ENCODE assay signal across 8 mouse cellular contexts in the genomic region with DNA sequence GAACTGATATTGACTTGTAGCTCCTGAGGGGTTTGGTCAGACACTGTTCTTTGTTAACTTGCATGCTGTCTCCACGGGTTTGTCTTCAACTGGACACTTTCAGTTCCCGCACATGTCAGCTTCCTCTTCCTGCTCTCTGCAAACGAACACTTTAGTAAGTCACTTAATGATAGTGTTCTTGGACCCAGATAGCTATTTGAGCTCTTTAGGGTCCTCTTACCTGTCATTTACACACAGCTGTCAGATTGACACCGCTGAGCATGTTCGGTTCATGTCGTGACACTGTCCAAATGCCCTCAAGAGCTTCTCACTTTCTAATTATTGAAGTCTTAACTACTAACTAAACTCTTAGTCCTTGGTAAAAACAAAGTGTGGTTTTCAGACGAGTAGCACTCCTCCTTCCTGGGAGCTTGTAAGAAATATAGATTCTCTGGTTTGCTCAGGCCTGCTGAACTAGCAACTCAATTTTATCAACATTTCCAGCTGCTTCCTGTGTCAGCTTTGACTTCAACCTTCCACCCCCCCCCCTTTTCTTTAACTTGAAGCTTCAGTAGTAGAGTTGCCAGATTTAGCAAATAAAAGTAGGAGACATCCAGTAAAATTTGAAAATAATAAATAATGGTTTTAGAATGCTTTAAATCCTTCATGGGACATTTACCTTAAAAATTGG. TPM values are rescaled to one million over a fixed set of nuclear protein-coding genes. Genes with fewer than 3 reads are reported as not detected.
DNase-seq lines count a peak whose midpoint lies in the region; ATAC-seq lines count a peak whose summit lies in the region.

TSS of gene Capza2 (plus strand) at position 620 of the 670 bp plus-strand sequence.

- peaks cover 16% of the 10 kb centered on the region for H3K4me1 ChIP-seq in forebrain, embryonic 15.5 days
- peaks cover 18% of the 10 kb centered on the region for H3K4me1 ChIP-seq in hindbrain, embryonic 10.5 days (replicated peaks)
- no peaks in the 10 kb centered on the region for H3K4me1 ChIP-seq in limb, embryonic 11.5 days (ENCODE audit: control insufficient read depth, insufficient read depth, low read length)

- H3K4me3 ChIP-seq in forebrain, embryonic 15.5 days, result peak within 1 kb of the TSS; percentile 97
- H3K4me3 ChIP-seq in hindbrain, embryonic 10.5 days, result peak within 1 kb of the TSS; percentile 91
- H3K4me3 ChIP-seq in limb, embryonic 11.5 days (ENCODE audit: low read depth, low read length), result peak within 1 kb of the TSS; percentile 86

- peak within 1 kb of the TSS; percentile 96 for H3K9ac ChIP-seq in forebrain, embryonic 15.5 days (replicated peaks)
- peak within 1 kb of the TSS; percentile 96 for H3K9ac ChIP-seq in limb, embryonic 11.5 days (ENCODE audit: low read length)

- DNase-seq in CD4-positive helper T cell, adult 2 months (ENCODE audit: low read depth, low spot score), result peak; percentile 45
- DNase-seq in hindbrain, embryonic 10.5 days (ENCODE audit: low spot score), result no peak
- no peak for DNase-seq in limb, embryonic 11.5 days (ENCODE audit: low spot score)
- peak; percentile 59 to 62 for DNase-seq in monocyte, adult 2 months (ENCODE audit: low read depth in 1 of 2, low spot score in 2 of 2)
- DNase-seq in ovary, postnatal 14 days (ENCODE audit: low spot score), result no peak
- no peak for DNase-seq in frontal cortex, postnatal 14 days (ENCODE audit: low spot score in 2 of 2)

- 84% methylated on average over 7 of the region's 7 CpGs for WGBS in forebrain, embryonic 15.5 days
- 85% methylated on average over 7 of the region's 7 CpGs for WGBS in hindbrain, embryonic 10.5 days
- 78% methylated on average over 7 of the region's 7 CpGs for WGBS in limb, embryonic 11.5 days

- H3K4me2 ChIP-seq in forebrain, embryonic 15.5 days (replicated peaks), result peak within 1 kb of the TSS; percentile 52
- peak within 1 kb of the TSS; percentile 58; the same call in 1 of the 2 replicates for H3K4me2 ChIP-seq in limb, embryonic 11.5 days (ENCODE audit: low read depth, severe bottlenecking)

- H3K9me3 ChIP-seq in forebrain, embryonic 15.5 days, result no peaks in the 10 kb centered on the region
- peaks cover 2% of the 10 kb centered on the region; the same call in 1 of the 2 replicates for H3K9me3 ChIP-seq in hindbrain, embryonic 10.5 days
- H3K9me3 ChIP-seq in limb, embryonic 11.5 days (ENCODE audit: control insufficient read depth, low read length), result peaks cover under 1% of the 10 kb centered on the region; the same call in 1 of the 2 replicates

- H3K27me3 ChIP-seq in forebrain, embryonic 15.5 days, result no peaks in the 10 kb centered on the region
- no peaks in the 10 kb centered on the region; the same call in 1 of the 2 replicates for H3K27me3 ChIP-seq in hindbrain, embryonic 10.5 days (ENCODE audit: insufficient read depth, poor library complexity, severe bottlenecking)
- H3K27me3 ChIP-seq in limb, embryonic 11.5 days (ENCODE audit: control insufficient read depth, insufficient read depth, low read length), result no peaks in the 10 kb centered on the region

- peak within 1 kb of the TSS; percentile 97 for H3K27ac ChIP-seq in forebrain, embryonic 15.5 days (replicated peaks)
- H3K27ac ChIP-seq in hindbrain, embryonic 10.5 days, result peak within 1 kb of the TSS; percentile 98
- peak within 1 kb of the TSS; percentile 92 for H3K27ac ChIP-seq in limb, embryonic 11.5 days (replicated peaks; ENCODE audit: low read depth, low read length)

- 0 out of 2 replicates have a peak, but pooled peaks cover 2% of the 10 kb centered on the region for H3K36me3 ChIP-seq in forebrain, embryonic 15.5 days
- H3K36me3 ChIP-seq in hindbrain, embryonic 10.5 days, result peaks cover 3% of the 10 kb centered on the region
- no peaks in the 10 kb centered on the region for H3K36me3 ChIP-seq in limb, embryonic 11.5 days (ENCODE audit: control insufficient read depth, insufficient read depth, low read length)

- no peak for ATAC-seq in activated CD4-positive, CD25-positive, alpha-beta regulatory T cell, adult 4 months
- no peak for ATAC-seq in forebrain, embryonic 15.5 days (replicated peaks)
- no peak for ATAC-seq in limb, embryonic 11.5 days (ENCODE audit: insufficient number of reproducible peaks, low FRiP score, low TSS enrichment, low read depth)

RNA-seq across cellular contexts. Expression of gene Capza2, which starts in this region (rescaled TPM):
- 100 to 1,000 TPM; 350 to 408 TPM for polyA plus RNA-seq in activated CD4-positive, CD25-positive, alpha-beta regulatory T cell, adult 4 months (2017; shearing (Covaris generic))
- polyA plus RNA-seq in forebrain, embryonic 15.5 days (2015; fragmentation: Nextera tagmentation; extraction: Ambion mirVana), result 245 and 257 TPM in 2 replicates
- polyA plus RNA-seq in hindbrain, embryonic 10.5 days (2016; fragmentation: Nextera tagmentation; extraction: Ambion mirVana), result 172 and 213 TPM in 2 replicates
- polyA plus RNA-seq in limb, embryonic 11.5 days (2014; fragmentation: Nextera tagmentation; extraction: Ambion mirVana), result 210 and 212 TPM in 2 replicates

Comparison
In these comparisons a context has a peak if more than half of its experiments do, and no peak if none do; other contexts are left out.
1. DNase-seq: peak in CD4-positive helper T cell, adult 2 months (single experiment) and monocyte, adult 2 months (2 of 2); none in hindbrain, embryonic 10.5 days (single experiment), limb, embryonic 11.5 days (single experiment), ovary, postnatal 14 days (single experiment) and frontal cortex, postnatal 14 days (0 of 2).
2. Peak in every context shown above with its lines, with median percentiles within 50 percentile points of each other: H3K27ac ChIP-seq and H3K4me3 ChIP-seq.